Mouse (Mus musculus): ENCODE data around the gene Tapt1. TPM values are rescaled to one million over a fixed set of nuclear protein-coding genes. Genes with fewer than 3 reads are reported as not detected.

Tapt1 gene
- 70.8 to 88.4 TPM (median 78.4 TPM) in 4 replicates for total RNA-seq (2023)

DNA sequence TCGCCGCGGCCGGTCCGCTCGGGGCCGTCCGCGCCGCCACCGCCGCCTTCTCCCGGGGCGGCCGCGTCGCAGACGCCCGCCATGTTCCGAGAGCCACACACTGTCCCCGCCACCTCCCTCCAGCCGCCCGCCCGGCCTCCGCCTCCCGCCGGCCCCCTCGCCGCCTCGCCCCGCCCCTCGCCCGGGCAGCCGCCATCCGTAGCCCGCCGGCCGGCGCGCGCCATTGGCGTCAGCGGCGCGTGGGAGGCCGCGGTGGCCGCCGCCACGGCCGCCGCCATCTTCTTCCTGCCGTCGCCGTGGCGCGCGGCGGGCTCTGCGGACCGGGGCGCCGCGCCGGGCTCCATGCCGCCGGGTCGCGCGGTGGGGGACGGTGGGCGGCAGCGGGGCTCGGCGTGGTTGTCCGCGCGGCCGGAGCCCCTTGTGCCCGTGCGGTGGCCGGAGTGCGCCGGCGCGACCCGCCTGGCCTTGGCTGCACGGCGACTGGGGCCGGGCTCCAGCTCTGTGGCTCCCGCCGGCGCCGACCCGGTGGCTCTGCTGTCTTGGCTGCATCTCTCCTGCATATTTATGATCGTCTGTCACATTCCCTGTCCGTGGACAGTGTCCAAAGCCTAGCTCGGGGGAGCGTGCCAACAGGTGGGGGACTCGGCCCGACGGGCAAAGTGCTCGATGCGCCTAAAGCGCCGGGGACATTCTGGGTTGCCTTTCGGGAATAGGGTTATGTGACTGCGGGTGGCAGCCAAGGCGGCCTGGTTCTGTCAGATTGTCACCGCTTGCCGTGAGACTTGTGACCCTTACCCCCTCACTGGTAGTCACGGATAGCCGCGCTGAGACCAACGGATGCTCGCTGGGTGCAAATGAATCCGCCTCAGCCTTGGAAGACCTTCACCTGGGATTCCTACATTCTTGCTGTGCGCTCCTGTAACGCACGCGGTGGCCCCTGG is at the start of gene Tapt1:
TSS of gene Tapt1 (minus strand) at position 106 of the 941 bp plus-strand sequence.

Other genes with a start within 250 kb of the Tapt1 start
- not detected in 4 replicates for gene Fgfbp1, start 244.8 kb downstream of the Tapt1 start, total RNA-seq (2023)
- 0.61 TPM in 1 of 4 replicates, not detected in the others for gene Prom1, start 124.6 kb downstream of the Tapt1 start, total RNA-seq (2023)

All from B cell, adult 62 days (primary cell).